Mouse (Mus musculus) skeletal muscle tissue, adult 2 months (tissue): ENCODE data around the gene Ube2m.

Experiments used
- DNase-seq: peaks from one replicate; pipeline ENCODE4 v3.0.0-alpha.2; 2012; ENCODE audit warnings: low read depth, low spot score

The Ube2m gene

DNA sequence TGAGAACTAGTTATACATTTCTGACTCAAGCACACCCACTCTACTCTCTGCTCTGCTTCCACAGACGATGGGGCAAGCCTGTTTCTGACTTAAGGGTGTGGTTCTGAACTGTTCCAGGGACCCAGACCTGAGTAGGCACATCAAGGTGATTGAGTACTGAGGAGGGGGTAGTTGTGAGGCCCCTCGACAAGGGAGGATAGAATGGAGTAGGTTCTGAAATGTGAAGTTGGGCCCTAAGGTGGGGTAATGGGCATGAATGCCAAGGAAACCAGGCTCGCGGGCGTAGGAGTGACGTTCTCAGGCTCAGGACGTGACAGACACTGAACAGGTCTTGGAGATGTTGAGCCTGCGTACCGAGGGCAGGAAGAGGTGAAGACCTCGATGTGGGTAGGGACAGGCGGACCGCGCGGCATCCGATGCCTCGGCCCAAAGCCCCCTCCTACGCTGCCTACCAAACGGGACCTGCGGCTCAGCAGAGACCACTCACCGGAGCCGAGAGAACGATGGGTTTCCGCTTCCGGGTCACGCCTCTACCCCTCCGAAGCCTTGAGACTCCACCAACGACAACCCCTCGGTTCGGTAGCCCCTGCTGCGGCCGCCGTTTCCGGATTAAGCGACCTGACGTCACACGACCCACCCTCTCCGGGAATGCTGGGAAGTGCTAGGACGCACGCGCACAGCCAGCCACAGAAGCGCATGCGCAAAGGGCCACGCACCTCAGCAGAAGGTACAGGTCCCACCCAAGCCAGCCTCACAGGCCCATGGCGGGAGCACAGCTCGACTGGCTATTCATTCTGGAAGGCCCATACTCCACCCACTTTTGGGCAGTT is 3.7 kb downstream of the Ube2m start, which contains the start of gene Chmp2a:
Chmp2a (minus strand) TSS at position 660 of the 830 bp plus-strand sequence.
- DNase-seq, result peak; percentile 96

DNA sequence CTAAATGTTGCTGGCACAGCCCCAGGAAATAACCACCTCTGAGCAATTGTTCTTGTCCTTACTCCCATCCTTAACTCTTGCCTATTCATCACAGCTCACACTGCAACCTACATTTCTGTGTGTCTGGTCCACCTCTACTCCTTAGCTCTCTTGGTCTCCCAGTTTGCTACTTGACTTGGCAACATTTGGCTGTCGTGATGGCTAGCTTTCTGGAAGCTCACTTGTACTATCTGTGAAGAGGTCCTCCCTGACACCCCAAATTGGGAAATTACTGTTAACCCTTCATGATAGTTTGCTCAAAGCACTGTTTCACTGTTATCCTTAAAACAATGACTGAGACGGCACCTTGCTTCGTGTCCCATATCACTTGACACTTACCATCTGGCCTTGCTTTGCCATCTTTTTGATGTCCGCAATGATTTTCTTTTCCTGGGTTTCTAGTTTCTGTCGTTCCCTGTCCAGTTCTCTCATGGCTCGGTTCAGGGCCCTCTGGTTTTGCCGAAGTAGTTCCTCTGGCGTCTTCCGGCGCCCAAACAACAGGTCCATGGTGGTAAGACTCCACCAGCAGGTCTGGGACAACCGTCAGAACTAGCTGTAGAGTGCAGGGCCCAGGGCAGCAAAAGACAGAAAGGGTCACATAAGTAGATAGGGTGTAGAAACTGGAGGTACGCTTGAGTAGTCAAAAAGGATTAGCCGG is 4.5 kb downstream of the Ube2m start:
- no peak for DNase-seq

DNA sequence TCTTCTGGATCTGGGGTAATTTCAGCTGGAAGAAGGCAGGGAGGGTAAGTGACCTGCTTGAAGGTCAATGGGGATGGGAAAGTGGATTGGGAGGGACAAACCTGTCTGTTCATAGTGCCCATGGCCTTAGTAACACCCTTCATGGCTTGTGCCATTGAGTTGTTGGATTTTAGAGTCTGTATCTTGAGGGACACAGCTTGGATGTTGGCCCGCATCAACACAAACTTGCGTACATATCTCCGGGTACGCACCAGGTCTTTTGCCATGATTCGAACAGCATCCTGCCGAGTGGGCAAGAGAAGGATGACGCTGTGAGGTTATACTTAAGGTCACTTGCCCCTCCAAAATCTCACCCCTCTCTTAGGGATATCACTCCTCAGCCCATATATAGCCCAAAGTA is 5.5 kb downstream of the Ube2m start:
- DNase-seq, result no peak

DNA sequence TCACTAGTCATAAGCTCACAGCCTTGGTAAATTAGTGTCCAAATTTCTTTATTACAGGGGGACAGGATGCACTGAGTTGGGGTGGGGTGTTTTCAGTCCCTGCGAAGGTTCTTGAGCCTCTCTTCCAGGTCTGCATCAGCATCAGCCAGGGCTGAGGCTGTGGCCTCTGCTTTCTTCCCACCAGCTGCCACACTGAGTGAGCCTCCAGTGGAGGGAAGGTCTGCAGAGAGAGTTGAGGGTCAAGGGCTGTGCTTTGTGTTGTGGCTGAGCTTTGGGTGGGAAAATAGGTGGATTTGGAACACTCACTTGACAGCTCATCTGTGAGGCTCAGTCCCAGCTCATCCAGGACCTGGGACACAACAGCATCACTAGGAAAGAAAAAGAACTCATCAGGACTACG is 6.1 kb downstream of the Ube2m start:
- DNase-seq, result no peak

DNA sequence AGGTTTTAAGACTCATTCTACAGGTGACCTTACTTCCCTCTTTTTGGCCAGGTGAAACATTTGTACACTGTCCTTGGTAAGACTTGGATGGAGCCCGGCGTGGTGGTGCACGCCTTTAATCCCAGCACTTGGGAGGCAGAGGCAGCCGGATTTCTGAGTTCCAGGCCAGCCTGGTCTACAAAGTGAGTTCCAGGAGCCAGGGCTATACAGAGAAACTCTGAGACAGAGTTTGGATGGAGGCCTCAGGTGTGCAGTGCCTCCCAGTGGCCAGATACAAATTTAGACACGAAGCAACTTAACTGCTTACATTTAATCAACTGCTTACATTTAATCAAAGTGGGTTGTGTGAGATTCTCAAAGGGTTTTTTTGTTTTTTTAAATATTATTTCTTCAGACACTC is 7.0 kb downstream of the Ube2m start:
- no peak for DNase-seq

DNA sequence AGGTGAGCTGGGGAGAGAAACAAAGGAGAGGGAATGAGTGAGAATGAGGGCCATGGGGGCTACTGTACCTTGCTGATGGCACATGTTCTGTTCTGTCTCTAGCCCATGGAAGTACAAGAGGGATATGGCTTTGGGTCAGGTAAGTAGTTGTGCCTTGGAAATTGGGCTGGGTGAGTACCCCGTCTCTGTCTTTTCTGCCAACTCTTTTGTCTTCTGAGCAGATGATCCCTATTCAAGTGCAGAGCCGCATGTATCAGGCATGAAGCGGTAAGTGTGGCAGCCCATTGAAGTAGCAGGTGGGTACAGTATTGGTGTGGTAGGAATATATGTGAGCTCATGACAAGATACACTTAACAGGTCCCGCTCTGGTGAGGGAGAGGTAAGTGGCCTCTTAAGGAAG is 9.1 kb downstream of the Ube2m start:
- no peak for DNase-seq

DNA sequence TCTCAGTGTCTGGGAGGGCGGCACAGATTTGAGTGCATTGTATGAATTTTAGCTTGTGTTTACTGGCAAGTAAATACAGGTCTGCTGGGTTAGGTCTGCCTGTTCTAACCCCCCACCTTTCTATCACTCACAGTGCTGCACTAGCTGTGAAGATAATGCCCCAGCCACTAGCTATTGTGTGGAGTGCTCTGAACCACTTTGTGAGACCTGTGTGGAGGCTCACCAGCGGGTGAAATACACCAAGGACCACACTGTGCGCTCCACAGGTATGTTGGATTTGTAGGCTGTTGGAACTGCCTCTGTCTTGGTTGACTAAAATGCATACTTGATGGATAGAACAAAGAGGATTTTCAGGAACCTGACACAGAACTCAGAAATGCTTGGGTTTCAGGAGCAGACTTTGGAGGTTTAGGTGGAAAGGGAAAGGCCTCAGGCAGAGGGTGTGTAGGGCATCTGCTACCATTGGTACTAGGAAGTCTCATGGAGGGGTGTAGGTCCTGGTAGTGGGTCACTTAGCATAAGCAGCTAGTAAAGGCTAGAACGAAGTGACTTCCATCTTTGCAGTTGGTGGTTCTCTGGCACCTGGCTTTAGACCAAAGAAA is 12.5 kb downstream of the Ube2m start:
- DNase-seq, result no peak

DNA sequence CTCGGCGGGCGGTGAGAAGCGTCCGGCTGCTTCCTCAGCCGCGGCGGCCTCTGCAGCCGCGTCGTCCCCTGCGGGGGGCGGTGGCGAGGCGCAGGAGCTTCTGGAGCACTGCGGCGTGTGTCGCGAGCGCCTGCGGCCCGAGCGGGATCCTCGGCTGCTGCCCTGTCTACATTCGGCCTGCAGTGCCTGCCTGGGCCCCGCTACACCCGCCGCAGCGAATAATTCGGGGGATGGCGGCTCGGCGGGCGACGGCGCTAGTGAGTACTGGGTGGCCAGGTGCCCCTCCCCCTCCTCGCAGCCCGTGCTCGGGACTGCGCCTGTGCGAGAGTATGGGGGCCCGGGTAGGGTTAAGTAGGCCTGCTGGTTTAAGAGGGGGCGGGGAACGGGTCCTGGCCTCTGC is 13.3 kb downstream of the Ube2m start:
- peak; percentile 30 for DNase-seq

DNA sequence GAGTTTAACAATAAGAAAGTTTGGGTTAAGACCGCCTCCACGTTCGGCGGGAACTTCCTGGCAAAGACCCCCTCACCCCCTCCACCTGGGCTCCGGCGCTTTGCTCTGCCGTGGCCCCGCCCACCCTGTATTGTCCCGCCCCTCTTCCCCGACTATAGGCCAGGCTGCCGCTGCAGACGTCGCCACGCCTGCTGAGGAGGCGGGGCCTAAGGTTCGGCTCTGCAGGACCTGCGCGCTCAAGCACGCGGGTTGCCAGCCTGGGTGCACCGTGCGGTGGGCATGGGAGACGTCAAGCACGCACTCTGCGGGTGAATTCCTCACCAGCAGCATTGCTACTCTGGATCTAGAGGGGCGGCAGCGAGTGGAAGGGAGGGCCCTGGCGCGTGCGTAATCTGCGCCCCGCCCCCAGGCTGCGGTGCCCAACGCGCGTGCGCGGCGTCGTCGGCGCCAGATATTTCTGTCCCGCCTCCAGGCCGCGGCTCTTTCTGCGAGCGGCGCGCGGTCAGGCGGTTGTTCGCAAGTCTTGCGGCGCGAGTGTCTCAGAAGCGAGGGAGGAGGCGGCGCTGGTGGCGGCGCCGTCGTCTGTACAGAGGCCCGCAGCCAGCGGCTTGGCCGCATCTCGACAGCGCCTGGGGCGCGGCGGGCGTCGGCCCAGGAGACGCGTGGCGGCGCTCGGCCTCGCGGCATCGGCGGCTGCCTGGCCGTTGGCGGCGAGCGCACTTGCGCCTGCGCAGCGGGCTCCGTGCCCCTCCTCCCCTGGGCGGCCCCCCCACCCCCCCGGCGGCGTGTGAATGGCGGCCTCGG is 13.9 kb downstream of the Ube2m start:
- peak; percentile 87 for DNase-seq

DNA sequence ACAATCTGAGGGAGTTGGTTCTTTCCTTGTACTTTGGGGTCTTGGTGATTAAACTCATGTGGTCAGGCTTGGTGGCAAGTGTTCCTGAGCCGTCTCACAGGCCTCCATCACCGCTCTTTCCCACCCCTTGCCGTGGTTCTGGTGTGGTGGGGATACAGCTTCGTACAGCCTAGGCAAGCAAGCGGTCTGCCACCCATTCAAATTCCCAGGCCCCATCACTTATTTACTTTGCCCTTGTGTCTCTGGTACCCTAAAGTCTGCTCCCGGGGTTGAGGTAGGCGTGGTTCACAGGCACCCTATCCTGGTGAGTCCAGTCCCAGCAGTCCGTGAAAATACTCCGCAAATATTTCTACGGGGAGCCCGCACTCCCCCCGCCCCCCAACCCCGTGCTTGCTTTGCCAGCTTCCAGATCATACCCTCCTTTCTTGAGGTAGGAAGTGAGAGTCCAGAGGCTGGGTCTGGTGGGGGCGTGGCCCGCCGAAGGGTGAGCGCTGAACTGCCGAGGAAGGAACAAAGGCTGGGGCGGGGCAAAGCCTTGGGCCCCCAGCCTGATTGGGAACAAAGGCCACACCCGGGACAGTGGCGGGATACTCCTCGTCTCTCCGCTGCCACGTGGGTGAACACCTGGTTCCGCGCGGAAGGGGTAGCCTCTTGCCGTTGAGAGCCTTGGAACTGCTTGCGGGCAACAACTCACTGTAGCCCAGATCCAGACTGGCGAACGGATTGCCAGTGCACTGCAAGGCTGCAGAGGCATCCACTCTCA is 15.1 kb downstream of the Ube2m start:
- peak; percentile 30 for DNase-seq

DNA sequence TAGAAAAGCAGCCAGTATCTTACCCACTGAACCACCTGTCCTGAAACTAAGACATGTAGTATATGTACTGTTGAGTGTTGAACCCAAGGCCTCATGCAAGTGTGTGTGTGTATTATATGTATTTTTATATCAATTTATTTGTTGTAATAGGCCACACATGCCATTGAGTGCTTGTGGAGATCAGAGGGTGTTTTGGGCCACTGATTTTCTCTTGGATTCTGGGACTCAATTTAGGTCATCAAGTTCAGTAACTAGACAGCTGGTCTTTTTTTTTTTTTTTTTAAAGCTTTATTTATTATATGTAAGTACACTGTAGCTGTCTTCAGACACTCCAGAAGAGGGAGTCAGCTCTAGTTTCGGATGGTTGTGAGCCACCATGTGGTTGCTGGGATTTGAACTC is 22.9 kb downstream of the Ube2m start:
- no peak for DNase-seq

DNA sequence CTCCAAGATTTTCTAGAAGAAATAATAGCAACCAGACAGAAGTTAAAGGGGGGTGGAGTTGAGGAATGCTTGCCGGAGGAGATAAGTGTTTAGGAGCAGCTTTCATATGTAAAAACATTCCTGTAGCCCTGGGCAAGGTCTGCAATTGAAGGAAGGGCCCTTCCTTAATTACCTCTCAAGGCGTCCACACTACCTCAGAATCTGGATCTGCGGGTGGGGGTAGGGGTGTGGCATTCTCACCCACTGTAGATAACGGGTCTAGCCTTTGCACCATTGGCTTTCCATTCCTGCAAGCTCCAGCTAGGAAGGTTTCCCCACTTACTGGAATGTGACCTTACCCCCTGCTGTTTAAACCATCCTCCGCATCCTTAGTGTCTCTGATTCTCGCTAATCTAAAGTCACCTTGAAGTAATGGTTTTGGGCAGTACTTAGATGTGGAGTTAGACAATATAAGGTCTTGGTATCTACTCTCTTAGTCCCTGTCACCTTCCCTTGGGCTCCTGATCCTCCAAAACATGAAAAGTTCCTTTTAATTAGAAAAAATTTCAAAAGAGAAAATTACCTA is 23.7 kb downstream of the Ube2m start:
- no peak for DNase-seq

DNA sequence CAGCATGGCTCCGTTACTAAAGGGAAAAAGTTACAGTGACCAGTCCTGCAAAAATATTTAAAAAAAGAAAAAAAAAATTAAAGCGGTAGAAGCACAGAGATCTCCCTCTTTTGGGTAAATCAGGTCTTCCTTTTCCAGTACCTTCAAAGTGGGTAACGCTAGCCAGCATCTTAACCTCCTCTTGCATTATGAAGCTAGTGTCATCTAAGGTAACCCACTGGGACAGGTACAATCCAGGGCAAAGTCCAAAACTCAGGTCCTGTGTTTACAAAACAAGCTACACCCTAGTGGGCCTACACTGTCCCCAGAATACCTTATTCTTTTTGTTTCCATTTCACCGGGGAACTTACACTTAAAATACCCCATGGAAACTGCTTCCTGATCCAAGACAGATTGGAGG is 24.4 kb downstream of the Ube2m start:
- DNase-seq, result no peak

DNA sequence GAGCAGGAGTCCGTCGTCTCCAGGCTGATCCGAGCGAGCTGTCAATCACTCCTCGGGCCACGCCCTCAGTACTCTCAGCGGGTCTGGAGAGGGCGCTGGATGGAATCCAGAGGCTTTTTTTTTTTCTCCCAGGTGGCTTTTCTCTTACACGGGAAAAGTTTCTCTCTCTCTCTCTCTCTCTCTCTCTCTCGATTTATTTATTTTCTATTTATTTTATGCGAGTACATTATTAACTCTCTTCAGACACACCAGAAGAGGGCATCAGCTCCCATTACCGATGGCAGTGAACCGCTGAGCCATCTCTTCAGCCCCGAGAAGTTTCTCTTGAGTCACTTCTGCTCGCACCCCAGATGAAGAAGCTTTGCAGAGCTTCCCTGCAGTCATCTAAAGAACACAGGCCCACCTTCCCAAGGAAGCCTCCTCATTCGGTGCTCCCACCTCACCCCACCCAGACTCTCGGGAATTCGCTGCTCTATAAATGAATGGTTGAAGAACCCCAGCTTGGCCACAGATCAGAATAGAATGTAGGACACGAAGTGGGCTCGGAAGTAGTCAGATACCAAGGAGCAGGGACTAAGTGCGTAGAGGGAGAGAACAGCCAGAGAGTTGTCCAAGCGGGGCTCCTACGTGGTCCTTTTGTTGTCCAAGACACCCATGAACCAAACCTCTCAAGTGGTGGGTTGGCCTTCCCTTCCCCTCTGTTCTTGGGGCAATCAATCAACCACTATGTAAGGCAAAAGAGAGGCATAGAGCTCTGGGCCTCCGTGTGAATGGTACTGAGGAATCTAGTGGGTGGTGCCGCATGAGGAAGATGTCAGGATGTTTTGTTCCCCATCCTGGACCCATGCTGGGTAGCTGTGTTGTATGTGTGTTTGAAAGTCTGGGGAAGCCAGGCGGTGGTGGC is 27.8 kb downstream of the Ube2m start, which contains the start of gene Zbtb45:
Zbtb45 (minus strand) TSS at position 30 of the 904 bp plus-strand sequence.
- no peak for DNase-seq

DNA sequence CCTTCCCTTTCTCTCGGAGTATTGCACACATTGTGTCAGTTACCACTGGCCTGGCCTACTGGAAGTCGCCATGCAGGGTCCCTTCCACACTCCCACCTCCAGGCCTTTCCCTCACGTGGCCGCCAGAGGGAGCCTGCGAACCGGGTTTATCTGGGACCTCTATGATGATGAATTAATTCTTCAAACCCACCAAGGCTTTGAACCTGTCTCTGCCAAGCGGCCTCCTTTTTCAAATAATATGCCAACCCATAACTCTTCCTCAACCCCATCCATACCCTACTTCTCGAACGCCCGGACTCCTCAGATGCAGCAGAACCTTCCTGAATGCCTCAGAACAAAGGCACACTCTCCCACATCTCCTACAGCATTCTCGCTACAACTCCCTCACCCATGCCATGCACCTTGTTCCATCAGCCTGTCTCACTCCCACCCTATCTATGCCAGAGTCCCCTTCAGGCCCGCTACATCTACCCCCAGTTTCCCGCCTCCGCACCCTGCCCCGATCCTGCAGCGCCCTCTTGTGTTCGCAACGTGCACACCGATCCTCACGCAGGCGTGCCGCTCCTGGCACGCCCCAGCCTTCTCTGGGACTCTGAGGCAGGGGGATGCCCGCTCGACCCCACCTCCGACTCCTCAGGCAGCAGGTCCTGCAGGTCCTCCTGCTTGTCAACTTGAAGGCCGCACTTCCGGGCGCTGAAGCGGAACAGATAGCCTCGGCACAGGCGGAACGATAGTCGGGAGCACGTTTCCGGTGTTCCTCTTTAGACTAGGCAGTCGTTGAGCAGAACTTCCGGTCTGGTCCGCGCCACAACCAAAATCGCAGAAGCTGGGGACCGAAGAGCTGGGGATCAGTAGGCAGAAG is 28.7 kb downstream of the Ube2m start:
- DNase-seq, result peak; percentile 89

DNA sequence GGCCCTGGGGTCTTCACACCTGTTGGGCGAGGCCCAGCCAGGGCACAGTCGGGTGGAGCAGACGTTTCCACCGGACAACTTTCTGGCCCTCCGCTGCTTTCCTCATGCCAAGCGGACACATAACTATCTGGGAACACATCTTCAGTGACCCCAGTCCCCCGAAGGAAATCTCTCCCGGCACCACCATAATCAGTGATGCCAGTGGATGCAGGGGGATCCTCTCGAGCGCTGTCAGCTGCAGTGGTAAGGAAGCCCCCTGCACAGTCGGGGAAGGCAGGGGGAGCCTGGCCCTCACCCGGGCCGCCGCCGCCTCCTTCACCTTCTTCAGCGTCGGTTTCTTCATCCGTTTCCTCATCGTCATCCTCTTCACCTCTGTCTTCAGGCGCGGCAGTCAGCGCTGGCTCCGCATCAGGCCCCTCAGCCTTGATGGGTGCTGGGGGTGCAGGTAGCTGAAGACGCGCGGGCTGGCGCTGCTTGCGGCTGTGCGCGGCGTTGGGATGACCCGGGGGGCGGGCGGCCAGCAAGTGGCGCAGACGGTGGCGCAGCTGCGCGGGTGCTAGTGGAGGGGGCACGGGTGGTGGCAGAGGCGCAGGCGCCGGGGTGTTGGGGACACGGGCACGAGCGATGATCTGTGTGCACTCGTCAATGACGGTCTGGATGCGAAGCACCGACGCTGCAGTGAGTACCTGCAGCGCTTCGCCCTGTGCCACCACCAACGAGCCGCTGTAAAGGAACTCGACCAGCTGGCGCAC is 30.6 kb downstream of the Ube2m start:
- no peak for DNase-seq

DNA sequence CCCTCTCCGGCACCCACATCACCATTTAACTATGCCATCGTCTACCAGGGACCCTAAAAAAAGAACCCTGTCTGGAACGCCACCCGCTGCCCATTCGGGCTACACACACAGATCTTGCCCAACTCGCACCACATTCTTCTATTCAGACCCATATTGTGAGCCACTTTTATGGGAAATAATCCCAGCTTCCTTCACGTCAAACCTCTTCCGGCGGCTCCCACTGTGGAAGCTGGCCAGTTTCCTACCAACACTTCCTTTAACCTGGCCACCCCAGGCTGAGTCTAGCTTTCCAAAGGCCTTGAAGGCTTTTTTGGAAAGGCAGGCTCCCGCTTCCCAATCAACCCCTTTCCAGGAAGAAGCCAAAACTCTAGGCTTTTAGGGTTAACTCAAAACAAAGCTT is 31.5 kb downstream of the Ube2m start:
- no peak for DNase-seq

DNA sequence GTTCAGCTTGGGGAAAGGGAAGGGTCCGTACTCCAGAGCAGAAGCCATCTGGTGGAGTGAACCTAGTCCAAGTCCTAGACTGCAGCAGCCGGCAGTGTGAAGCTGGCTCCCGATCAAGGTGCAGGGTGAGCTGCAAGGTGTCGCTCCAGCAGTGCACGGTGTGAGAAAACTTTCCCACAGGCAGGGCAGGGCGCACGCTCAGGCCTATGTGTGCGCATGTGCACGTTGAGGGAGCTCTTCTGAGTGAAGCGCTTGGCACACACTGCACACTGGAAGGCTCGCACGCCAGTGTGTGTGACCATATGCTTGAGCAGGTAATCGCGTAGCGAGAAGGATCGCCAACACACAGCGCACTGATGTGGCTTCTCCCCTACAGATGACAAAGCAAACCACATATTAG is 32.1 kb downstream of the Ube2m start:
- no peak for DNase-seq
